Mouse (Mus musculus) bone marrow, adult 2 months (tissue): ENCODE data around the gene Bclaf3.

Experiments
- CTCF ChIP-seq: fragments of 200-500 bp; IDR thresholded peaks from 2 replicates; pipeline ENCODE4 v1.5.1; 2011; ENCODE audit warnings: low read length, control low read depth; ENCODE audit not compliant: control insufficient read depth, insufficient read depth
- POLR2A ChIP-seq: fragments of 200-500 bp; IDR thresholded peaks from 2 replicates; pipeline ENCODE4 v1.6.1; 2011; ENCODE audit warnings: low read depth, mild to moderate bottlenecking, control low read depth, low read length, borderline replicate concordance; ENCODE audit not compliant: control insufficient read depth

- no peak for TF ChIP-seq CTCF
- no peak for TF ChIP-seq POLR2A
Measured at GRCm38 (mm10) chrX:159597502-159597901, 71.0 kb downstream of the Bclaf3 start.
